Mouse (Mus musculus): ENCODE results near the gene Hpse2.

Gene Hpse2

GRCm38 (mm10) chr19:43155582-43155981, 232.6 kb downstream of the Hpse2 start:
- DNase-seq = peak; percentile 35

GRCm38 (mm10) chr19:43147901-43148300, 240.3 kb downstream of the Hpse2 start:
- no peak for DNase-seq

DNA sequence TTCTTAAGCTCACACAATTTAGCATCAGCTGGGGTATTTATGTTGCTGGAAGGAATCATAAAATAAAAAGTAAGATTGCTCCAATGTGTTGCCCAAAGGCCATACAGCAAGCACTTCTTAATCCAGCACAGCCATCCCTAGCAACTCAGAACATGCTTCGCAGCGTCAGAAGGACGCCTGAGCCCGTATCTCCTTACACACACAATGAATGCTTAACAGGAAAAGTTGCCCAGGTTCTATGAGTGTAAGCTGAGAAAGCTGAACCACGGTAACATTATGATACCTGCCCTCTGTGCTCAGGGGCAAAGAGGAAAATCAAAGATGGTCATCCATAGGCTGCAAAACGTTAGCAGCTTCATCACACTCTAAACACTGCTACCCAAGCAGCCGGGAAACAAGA, 241.3 kb downstream of the Hpse2 start:
- DNase-seq = no peak

DNA sequence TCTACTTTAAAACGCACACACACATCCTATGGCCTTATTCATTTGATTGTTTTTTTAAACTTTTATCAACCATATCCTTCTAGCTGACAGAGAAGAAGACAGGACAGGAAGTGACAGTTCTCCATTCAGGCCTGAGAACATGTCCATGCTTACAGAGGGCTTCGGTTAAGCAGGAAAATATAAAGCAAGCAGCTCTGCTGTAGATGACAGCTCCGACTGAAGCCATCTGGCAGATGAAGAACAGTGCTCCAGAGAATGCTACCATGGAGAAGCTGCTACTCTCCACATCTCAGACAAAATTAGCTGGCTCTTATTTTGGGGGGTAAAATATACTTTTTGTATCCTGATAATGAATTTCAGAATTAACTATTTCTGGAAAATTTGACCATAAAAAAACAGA, 246.5 kb downstream of the Hpse2 start:
- peak; percentile 6 for DNase-seq

GRCm38 (mm10) chr19:43109796-43110195, 278.4 kb downstream of the Hpse2 start:
- peak; percentile 36 for DNase-seq

DNA sequence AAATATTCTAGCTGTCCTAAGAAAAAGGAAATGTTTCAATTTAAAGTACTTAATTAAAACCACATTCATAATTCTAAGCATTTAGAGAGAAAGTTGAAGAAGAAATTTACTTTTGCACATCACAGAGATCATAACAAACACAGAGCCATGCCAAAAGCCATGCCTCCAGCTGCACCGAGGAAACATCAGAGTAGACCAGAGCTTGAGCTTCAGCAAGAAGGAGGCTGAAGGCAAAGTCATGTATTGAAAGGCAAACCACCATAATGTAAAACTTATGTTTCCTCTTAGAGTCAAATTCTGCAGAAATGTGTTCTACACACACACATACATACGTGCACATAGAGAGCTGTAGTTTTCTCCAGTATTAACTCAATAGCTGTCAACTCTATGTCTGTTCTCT, 291.2 kb downstream of the Hpse2 start:
- DNase-seq = no peak

- DNase-seq = no peak
Measured at GRCm38 (mm10) chr19:43087216-43087615, 300.9 kb downstream of the Hpse2 start.

- DNase-seq = peak; percentile 31
Measured at GRCm38 (mm10) chr19:43064155-43064554, 324.0 kb downstream of the Hpse2 start.

GRCm38 (mm10) chr19:43044506-43044905, 343.6 kb downstream of the Hpse2 start:
- DNase-seq = no peak

DNA sequence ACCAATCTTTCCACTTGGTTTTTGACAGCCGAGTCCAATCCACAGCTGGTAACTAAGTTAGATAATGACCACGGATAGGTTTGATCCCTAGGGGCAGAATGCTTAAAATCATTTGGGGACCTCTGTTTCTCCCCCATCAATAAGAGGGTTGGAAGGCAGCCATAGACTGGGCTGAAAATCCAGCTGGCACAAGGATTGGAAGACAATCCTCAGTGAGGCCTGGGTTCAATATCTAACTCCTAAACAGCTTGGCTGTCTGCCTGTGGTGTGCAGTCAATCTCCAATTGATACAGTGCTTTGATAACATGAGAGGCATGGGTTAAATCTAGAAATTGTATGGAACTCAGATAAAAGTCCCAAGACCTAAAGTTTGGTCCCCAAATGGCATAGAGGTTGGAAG, 345.4 kb downstream of the Hpse2 start:
- DNase-seq = no peak

- no peak for DNase-seq
Measured at GRCm38 (mm10) chr19:43042211-43042610, 345.9 kb downstream of the Hpse2 start.

- DNase-seq = no peak
Measured at GRCm38 (mm10) chr19:43036381-43036780, 351.8 kb downstream of the Hpse2 start.

- peak; percentile 68 for DNase-seq
Measured at GRCm38 (mm10) chr19:43027305-43027704, 360.9 kb downstream of the Hpse2 start.

DNA sequence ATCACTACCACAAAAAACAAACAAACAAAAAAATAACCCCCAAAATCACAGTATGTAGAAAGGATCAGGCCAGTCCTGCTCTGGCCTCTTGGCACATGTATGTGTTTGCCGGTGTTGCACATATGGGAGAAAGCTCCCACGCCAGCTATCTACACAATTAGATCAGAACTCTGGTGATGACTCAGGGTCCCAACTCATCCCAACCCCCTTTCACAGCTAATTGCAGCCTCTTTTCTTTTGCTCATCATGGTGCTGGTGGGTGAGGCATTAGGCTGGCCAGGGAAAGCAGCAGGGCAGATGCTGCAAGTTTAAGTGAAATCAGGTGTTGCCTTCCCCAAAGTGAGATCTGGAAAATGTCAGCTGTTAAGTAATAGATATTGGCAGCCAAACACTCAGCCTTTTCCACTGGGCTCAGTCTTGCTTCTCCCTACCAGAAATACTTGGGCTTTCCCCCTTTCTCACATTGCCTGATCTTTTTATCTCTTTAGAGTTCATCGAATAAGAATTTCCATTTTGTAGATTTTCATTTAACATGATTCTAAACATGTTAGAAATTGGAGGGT, 365.5 kb downstream of the Hpse2 start:
- DNase-seq = no peak

DNA sequence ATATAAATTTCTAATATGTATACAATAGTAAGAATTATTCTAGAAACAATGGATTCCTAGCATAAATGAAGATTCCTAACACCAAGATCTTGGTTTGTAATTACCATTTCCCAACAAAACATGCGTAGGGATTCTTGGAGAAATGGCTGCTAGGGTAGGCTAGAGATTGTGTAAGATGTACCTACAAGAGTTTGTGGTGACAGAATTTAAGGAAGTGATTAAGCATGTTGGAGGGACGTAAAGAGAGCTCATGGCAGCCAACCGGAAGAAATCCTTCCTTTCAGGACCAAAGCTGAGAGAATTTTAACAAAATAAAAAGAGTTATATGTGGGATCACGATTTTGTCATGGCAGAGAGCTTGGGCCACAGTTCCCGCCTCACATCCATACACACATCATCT, 369.4 kb downstream of the Hpse2 start:
- no peak for DNase-seq

DNA sequence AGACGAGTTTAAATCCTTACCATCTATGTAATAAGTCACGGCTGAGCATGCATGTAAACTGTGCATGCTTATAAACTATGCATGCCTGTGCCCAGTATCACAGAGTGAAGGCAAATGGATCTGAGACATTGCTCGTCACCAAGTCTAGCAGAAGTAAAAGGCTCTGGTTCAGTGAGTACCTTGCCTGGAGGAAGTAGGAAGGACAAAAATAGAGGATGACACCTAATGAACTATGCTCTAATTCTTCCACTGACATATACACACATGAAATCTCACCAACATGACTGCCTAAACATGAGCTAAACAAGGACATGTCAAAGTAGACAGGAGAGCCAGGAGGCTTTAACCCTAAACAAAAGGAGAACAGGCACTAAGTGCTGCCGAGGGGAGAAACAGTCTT, 391.7 kb downstream of the Hpse2 start:
- DNase-seq = no peak

DNA sequence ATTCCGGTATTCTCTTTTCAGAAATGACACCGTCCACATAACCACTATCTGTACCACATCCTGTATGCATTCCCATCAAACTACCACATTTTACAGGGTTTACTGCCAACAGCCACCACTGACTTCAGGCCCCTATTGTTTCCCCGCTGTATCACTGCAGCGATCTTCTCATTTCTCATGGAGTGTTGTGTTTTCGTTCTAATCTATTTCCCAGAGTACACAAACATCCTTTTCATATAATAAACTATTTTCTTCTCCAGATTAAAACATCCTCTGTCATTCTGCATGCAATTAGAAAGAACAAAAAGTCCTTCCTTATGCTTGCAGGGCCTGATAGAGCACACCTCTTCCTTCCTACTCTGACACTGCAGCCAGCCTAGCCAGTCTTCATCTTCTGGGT, 399.3 kb downstream of the Hpse2 start:
- DNase-seq = peak; percentile 15

DNA sequence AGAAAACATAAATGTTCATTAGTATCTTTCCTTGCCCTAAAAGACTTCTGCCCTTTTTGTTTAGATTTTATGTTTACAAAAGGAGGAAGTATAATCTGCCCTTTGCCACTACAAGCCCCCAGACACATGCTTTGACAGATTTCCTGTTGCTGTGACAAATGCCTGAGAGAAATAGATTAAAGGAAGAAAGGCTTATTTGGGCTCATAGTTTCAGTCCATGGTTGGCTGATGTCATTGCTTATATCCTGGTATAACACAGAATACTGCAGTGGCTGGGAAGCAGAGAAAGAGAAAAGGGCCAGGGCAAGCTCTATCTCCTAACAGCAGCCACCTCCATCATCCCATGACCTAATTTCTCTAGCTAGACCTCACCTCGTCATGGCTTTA, 401.8 kb downstream of the Hpse2 start:
- peak; percentile 7 for DNase-seq

DNA sequence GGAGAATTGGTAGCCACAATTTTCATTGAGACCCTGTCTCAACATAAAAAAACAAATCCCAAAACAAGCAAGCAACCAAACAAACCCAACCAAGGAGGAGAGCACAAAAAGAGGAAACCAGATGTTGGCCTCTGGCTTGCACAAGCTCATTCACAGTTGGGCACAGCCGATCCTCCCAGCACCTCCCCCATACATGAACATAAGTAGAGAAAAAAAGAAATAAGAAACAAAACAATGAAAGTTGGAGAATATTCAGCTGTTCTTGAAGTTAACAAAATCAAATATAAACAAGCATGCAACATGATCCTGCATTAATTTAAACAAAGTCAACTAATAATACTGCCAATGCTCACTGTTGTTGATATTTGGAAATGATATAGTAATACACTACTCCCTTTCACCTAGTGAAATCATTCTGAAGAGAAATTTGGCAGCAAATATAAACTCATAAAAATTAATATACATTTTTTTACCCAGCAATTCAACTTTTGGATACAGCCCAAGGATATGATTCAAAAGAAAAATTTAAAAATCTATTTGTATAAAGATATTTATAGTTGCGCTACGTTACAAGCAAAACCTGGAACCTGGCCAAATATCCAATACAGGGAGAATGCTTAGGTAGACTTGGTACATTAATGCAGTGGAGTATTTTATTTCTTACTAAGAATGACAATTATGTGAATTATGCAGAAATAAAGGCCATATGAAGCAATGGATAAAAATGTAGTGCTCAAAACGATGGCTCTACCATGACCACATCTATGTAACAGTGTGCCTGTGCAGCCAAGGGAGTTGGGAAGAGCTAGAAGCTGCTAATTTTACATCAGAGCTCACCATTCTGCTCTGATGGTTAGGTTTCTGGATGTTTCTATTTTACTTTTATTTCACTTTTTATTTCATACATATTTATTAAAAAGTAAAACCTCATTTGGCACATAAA, 402.5 kb downstream of the Hpse2 start:
- no peak for DNase-seq

GRCm38 (mm10) chr19:42980537-42980936, 407.6 kb downstream of the Hpse2 start:
- DNase-seq = no peak

GRCm38 (mm10) chr19:42977938-42978337, 410.2 kb downstream of the Hpse2 start:
- no peak for DNase-seq

GRCm38 (mm10) chr19:42973740-42974139, 414.4 kb downstream of the Hpse2 start:
- DNase-seq = peak; percentile 7

DNA sequence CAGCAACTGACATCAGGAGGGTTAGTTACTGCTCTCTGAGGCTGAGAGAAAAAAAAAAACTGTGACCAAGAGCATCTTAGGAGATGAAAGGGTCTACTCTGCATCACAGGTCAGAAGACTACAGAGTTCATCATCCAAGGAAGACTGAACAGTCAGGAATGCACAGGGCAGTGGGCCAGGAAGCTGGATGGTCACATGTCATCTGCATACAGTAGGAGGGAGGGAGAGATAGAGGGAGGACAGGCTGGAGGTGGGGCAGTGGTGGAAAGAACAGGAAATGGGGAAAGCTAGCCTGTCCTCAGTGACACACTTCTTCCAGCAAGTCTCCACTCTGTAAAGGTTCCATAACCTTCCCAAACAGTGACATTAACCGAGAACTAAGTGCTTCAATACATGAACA, 423.0 kb downstream of the Hpse2 start:
- peak; percentile 40 for DNase-seq

DNA sequence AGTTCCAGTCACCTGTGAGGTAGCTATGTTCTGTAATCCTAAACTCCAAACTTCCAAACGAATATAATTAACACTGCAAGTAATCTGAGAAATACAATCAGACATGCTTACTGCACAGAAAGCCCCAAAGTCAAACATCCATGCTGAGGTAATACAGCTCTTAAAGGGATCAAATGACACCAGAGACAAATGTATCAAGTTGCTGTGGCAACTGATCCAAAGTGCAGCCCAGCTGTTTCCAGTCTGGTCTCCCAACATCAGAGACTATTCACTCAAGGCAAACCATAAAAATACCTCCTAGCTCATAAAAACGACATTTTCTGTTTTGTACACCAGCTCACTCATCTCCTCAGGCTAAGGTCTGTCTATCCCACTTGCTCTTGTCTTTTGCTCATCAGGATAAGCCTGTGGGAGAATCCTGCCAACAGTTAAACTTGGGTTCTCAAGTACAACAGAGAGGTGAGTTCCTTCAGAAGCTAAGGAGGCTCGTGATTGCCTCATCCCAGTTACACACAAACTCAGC, 440.0 kb downstream of the Hpse2 start:
- DNase-seq = no peak

Measured in lung, postnatal 10 days (tissue).